Mouse (Mus musculus): ENCODE measurements around the gene Mindy2. TPM values are rescaled to one million over a fixed set of nuclear protein-coding genes. Genes with fewer than 3 reads are reported as not detected.
A peak's percentile ranks its signal among the peaks of the same experiment; 100 is the strongest.
"Not testable (repeated sequence)": the region's sequence is repeated elsewhere in the genome, so short reads cannot be mapped to it uniquely, and the experiment has no call there.

The Mindy2 gene
- polyA plus RNA-seq, 1 experiment from 2014 or later, result 7.1 TPM

GRCm38 (mm10) chr9:70578123-70578522, 78.9 kb downstream of the Mindy2 start:
- no peaks in the 10 kb centered on the region for H3K9me3 ChIP-seq (ENCODE audit: control insufficient read depth, low read length)
- no peak for ATAC-seq (ENCODE audit: low read depth)
- no peak overlapping the region for H3K27ac ChIP-seq (ENCODE audit: low read length)
- no peak overlapping the region for H3K4me3 ChIP-seq (ENCODE audit: low read length)
- H3K36me3 ChIP-seq (ENCODE audit: control insufficient read depth, insufficient read depth, low read length), result peaks cover 34% of the 10 kb centered on the region
- no peaks in the 10 kb centered on the region for H3K4me1 ChIP-seq (replicated peaks; ENCODE audit: control insufficient read depth, insufficient read depth, low read length)
- H3K27me3 ChIP-seq (ENCODE audit: control insufficient read depth, insufficient read depth, low read depth, low read length), result no peaks in the 10 kb centered on the region
- H3K9ac ChIP-seq (ENCODE audit: low read length), result no peak overlapping the region
- H3K4me2 ChIP-seq (ENCODE audit: low read depth, low read length), result no peak overlapping the region
- 86% methylated on average over 2 of the region's 2 CpGs for WGBS

GRCm38 (mm10) chr9:70570351-70570750, 86.6 kb downstream of the Mindy2 start:
- H3K27ac ChIP-seq (ENCODE audit: low read length), result peak overlapping the region; percentile 28; the same call in 1 of the 2 replicates
- no peaks in the 10 kb centered on the region for H3K27me3 ChIP-seq (ENCODE audit: control insufficient read depth, insufficient read depth, low read depth, low read length)
- no peaks in the 10 kb centered on the region; the same call in 1 of the 2 replicates for H3K4me1 ChIP-seq (replicated peaks; ENCODE audit: control insufficient read depth, insufficient read depth, low read length)
- peak; percentile 74; the same call in 1 of the 2 replicates for ATAC-seq (ENCODE audit: low read depth)
- no peak overlapping the region for H3K4me2 ChIP-seq (ENCODE audit: low read depth, low read length)
- WGBS, result 64% methylated on average over 8 of the region's 8 CpGs
- no peaks in the 10 kb centered on the region for H3K9me3 ChIP-seq (ENCODE audit: control insufficient read depth, low read length)
- H3K36me3 ChIP-seq (ENCODE audit: control insufficient read depth, insufficient read depth, low read length), result peaks cover 10% of the 10 kb centered on the region; the same call in 1 of the 2 replicates
- H3K9ac ChIP-seq (ENCODE audit: low read length), result no peak overlapping the region
- no peak overlapping the region for H3K4me3 ChIP-seq (ENCODE audit: low read length)

DNA sequence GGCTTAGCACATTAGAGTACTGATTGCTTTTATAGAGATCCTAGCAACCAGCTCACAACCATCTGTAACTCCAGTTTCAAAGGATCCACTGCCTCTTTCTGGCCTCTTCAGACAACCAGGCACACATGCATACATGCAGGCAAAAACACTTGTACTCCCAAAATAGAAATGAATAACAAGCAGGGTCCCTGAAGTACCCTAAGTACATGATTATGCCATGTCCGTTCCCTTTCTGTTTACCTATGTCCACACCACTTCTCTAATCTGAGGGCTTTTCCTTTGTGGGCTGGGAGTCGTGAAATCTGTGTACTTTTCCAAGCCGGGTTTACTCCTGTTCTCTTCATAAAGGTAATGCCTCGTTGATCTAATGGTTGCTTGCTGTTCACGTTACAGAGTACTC, 89.3 kb downstream of the Mindy2 start:
- Histone ChIP-seq H3K27ac (ENCODE audit: low read length) (no peak overlapping the region), H3K9ac (ENCODE audit: low read length) (no peak overlapping the region), H3K4me2 (ENCODE audit: low read depth, low read length) (no peak overlapping the region), H3K4me3 (ENCODE audit: low read length) (no peak overlapping the region), H3K4me1 (replicated peaks; ENCODE audit: control insufficient read depth, insufficient read depth, low read length) (no peaks in the 10 kb centered on the region; the same call in 1 of the 2 replicates), H3K27me3 (ENCODE audit: control insufficient read depth, insufficient read depth, low read depth, low read length) (no peaks in the 10 kb centered on the region), H3K36me3 (ENCODE audit: control insufficient read depth, insufficient read depth, low read length) (no peaks in the 10 kb centered on the region), H3K9me3 (ENCODE audit: control insufficient read depth, low read length) (no peaks in the 10 kb centered on the region)
- 55% methylated on average over 5 of the region's 5 CpGs for WGBS
- ATAC-seq (ENCODE audit: low read depth), result no peak

- no peak for ATAC-seq (ENCODE audit: low read depth)
- H3K27ac ChIP-seq (ENCODE audit: low read length), result no peak overlapping the region
- WGBS, result 82% methylated on average over 3 of the region's 3 CpGs
- no peaks in the 10 kb centered on the region for H3K27me3 ChIP-seq (ENCODE audit: control insufficient read depth, insufficient read depth, low read depth, low read length)
- H3K9ac ChIP-seq (ENCODE audit: low read length), result no peak overlapping the region
- no peak overlapping the region for H3K4me2 ChIP-seq (ENCODE audit: low read depth, low read length)
- H3K9me3 ChIP-seq (ENCODE audit: control insufficient read depth, low read length), result no peaks in the 10 kb centered on the region
- H3K4me1 ChIP-seq (replicated peaks; ENCODE audit: control insufficient read depth, insufficient read depth, low read length), result no peaks in the 10 kb centered on the region
- no peaks in the 10 kb centered on the region for H3K36me3 ChIP-seq (ENCODE audit: control insufficient read depth, insufficient read depth, low read length)
- no peak overlapping the region for H3K4me3 ChIP-seq (ENCODE audit: low read length)
These were observed 94.1 kb downstream of the Mindy2 start for GRCm38 (mm10) chr9:70562825-70563224.

DNA sequence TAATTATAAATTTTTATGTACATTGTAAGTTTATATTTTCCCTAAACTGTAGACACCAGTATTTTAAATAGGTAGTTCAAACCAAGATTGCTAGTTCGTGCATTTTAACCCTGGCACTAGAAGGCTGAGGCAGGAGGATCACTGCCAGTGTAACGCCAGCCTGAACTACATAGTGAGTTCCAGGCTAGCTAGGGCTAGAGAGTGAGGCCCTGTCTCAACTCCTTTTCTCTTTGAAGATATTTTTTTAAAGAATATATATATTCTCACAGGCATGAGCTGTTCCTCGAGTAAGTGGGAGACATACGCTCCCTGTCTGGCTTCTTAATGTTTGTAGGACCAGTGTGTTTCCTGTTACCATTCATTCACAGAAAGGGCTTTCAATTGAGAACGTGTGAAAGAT, 100.2 kb downstream of the Mindy2 start:
- no peak overlapping the region for H3K27ac ChIP-seq (ENCODE audit: low read length)
- no peak for ATAC-seq (ENCODE audit: low read depth)
- WGBS, result 82% methylated on average over 5 of the region's 5 CpGs

GRCm38 (mm10) chr9:70555431-70555830, 101.5 kb downstream of the Mindy2 start:
- H3K4me1 ChIP-seq (replicated peaks; ENCODE audit: control insufficient read depth, insufficient read depth, low read length), result no peaks in the 10 kb centered on the region
- no peak overlapping the region for H3K27ac ChIP-seq (ENCODE audit: low read length)
- H3K4me2 ChIP-seq (ENCODE audit: low read depth, low read length), result no peak overlapping the region
- H3K4me3 ChIP-seq (ENCODE audit: low read length), result no peak overlapping the region
- peaks cover 18% of the 10 kb centered on the region for H3K36me3 ChIP-seq (ENCODE audit: control insufficient read depth, insufficient read depth, low read length)
- peaks cover 9% of the 10 kb centered on the region for H3K9me3 ChIP-seq (ENCODE audit: control insufficient read depth, low read length)
- H3K27me3 ChIP-seq (ENCODE audit: control insufficient read depth, insufficient read depth, low read depth, low read length), result no peaks in the 10 kb centered on the region
- ATAC-seq (ENCODE audit: low read depth), result no peak
- H3K9ac ChIP-seq (ENCODE audit: low read length), result no peak overlapping the region

More for the DNA sequence above, 100.2 kb downstream of the Mindy2 start:
- Histone ChIP-seq H3K27me3 (ENCODE audit: control insufficient read depth, insufficient read depth, low read depth, low read length) (no peaks in the 10 kb centered on the region), H3K36me3 (ENCODE audit: control insufficient read depth, insufficient read depth, low read length) (peaks cover 14% of the 10 kb centered on the region), H3K4me3 (ENCODE audit: low read length) (no peak overlapping the region), H3K9me3 (ENCODE audit: control insufficient read depth, low read length) (peaks cover 9% of the 10 kb centered on the region), H3K4me1 (replicated peaks; ENCODE audit: control insufficient read depth, insufficient read depth, low read length) (no peaks in the 10 kb centered on the region), H3K9ac (ENCODE audit: low read length) (no peak overlapping the region), H3K4me2 (ENCODE audit: low read depth, low read length) (no peak overlapping the region)

- H3K9me3 ChIP-seq (ENCODE audit: control insufficient read depth, low read length); H3K27me3 ChIP-seq (ENCODE audit: control insufficient read depth, insufficient read depth, low read depth, low read length); H3K4me1 ChIP-seq (replicated peaks; ENCODE audit: control insufficient read depth, insufficient read depth, low read length); ATAC-seq (ENCODE audit: low read depth); H3K4me2 ChIP-seq (ENCODE audit: low read depth, low read length); H3K27ac ChIP-seq (ENCODE audit: low read length); H3K9ac ChIP-seq (ENCODE audit: low read length); H3K4me3 ChIP-seq (ENCODE audit: low read length): not testable (repeated sequence)
- WGBS, result 90% methylated on average over 2 of the region's 2 CpGs
- H3K36me3 ChIP-seq (ENCODE audit: control insufficient read depth, insufficient read depth, low read length), result peaks cover 18% of the 10 kb centered on the region
These were observed 104.7 kb downstream of the Mindy2 start for GRCm38 (mm10) chr9:70552233-70552632.

DNA sequence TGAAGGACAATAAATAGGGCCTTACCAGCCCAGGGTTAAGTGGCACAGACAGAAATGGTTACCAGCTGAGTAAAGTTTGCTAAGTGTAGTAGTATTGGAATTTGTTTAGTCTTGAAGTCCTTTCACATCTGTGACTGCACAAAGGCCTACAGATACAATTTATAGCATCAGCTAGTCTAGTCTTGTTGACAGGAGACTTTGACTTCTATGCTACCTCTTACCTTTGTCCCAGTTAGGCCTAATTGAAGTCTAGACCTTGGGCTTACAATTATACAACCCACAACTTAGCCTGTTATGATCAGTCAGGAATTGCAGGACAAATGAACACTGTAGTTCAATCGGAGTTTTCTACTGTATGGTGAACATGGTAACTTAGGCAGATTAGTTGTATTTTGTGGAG, 105.5 kb downstream of the Mindy2 start:
- Histone ChIP-seq H3K4me1 (replicated peaks; ENCODE audit: control insufficient read depth, insufficient read depth, low read length) (no peaks in the 10 kb centered on the region), H3K27me3 (ENCODE audit: control insufficient read depth, insufficient read depth, low read depth, low read length) (no peaks in the 10 kb centered on the region), H3K27ac (ENCODE audit: low read length) (no peak overlapping the region), H3K9me3 (ENCODE audit: control insufficient read depth, low read length) (peaks cover 9% of the 10 kb centered on the region), H3K4me2 (ENCODE audit: low read depth, low read length) (no peak overlapping the region), H3K4me3 (ENCODE audit: low read length) (no peak overlapping the region), H3K36me3 (ENCODE audit: control insufficient read depth, insufficient read depth, low read length) (peaks cover 18% of the 10 kb centered on the region), H3K9ac (ENCODE audit: low read length) (no peak overlapping the region)
- no peak for ATAC-seq (ENCODE audit: low read depth)
- 92% methylated on average over 1 of the region's 1 CpGs for WGBS

Data from lung, embryonic 16.5 days (tissue).